Mouse (Mus musculus): ENCODE results near the gene Vmn1r31. TPM values are rescaled to one million over a fixed set of nuclear protein-coding genes. Genes with fewer than 3 reads are reported as not detected.

Vmn1r31 gene
- total RNA-seq (2021), result not detected
- long read RNA-seq, experiment 1, result 0 reads
- long read RNA-seq, experiment 2, result 0 reads

GRCm38 (mm10) chr6:58475230-58475629, at the start of gene Vmn1r31:
TSS of gene Vmn1r31 (minus strand) at chr6:58475330.
- no peak for DNase-seq

DNA sequence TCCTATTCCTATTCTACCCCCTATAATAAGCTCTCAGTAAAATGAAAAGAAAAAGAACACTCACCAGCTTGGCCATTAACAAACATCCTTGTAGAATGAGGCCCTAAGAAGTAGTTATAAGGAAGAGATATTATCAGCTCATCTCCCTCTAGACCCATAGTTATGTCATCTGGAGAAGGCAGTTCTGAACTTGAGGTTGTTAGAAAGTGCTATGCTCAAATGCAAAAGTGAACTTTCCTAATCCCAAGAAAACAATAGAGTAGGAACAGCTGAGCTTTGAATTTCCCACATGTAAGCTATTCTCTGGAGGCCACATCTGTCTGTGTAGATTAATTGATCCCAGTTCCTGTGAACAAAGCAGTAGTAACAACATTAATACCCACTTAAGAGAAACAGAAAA, 31.8 kb downstream of the Vmn1r31 start, which contains the start of gene Vmn1r30:
TSS of gene Vmn1r30 (minus strand) at position 101 of the 400 bp plus-strand sequence.
- no peak for DNase-seq

Other genes with a start within 250 kb of the Vmn1r31 start
- not detected for gene Vmn1r28, start 213.3 kb downstream of the Vmn1r31 start, total RNA-seq (2021)
- not detected for gene Vmn1r29, start 173.8 kb downstream of the Vmn1r31 start, total RNA-seq (2021)
- not detected for gene Vmn1r30, start 31.9 kb downstream of the Vmn1r31 start, total RNA-seq (2021)
- 10 to 100 TPM; 14.6 to 19.1 TPM for gene Abcg2, start 109.2 kb upstream of the Vmn1r31 start, total RNA-seq (2021)

Data from gastrocnemius, postnatal 25 days (tissue).